Comparison of ENCODE assay signal across 9 mouse cellular contexts in genomic region chr6:54485000-54485399, GRCm38 (mm10). TPM values are rescaled to one million over a fixed set of nuclear protein-coding genes. Genes with fewer than 3 reads are reported as not detected.
DNase-seq lines count a peak whose midpoint lies in the region; ATAC-seq and TF ChIP-seq lines count a peak whose summit lies in the region.
"Had no signal": no experiment of that assay in that cellular context is flagged by ENCODE, and none has a peak within 500 bp of the region (broad histone marks: within the 10 kb centered on the region; RNA-seq: fewer than 3 reads in every experiment).

No protein-coding gene starts in this region.

- H3K4me2 ChIP-seq in liver, embryonic 12.5 days: peak overlapping the region; percentile 61
- H3K4me2 ChIP-seq in liver, postnatal 0 days (ENCODE audit: low read depth, low read length): no peak overlapping the region
- H3K4me2 ChIP-seq in embryonic facial prominence, embryonic 11.5 days (ENCODE audit: low read depth, low read length): peak overlapping the region; percentile 64
- H3K4me2 ChIP-seq in hindbrain, embryonic 14.5 days (replicated peaks): peak overlapping the region; percentile 48
- H3K4me2 ChIP-seq in midbrain, postnatal 0 days (ENCODE audit: low read depth, low read length, poor library complexity, severe bottlenecking): peak overlapping the region; percentile 33; the same call in 1 of the 2 replicates

- no peaks in the 10 kb centered on the region for H3K36me3 ChIP-seq in liver, embryonic 12.5 days
- no peaks in the 10 kb centered on the region for H3K36me3 ChIP-seq in liver, postnatal 0 days (replicated peaks; ENCODE audit: insufficient read depth, low read length)
- H3K36me3 ChIP-seq in embryonic facial prominence, embryonic 11.5 days (replicated peaks; ENCODE audit: control insufficient read depth, insufficient read depth, low read depth, low read length): no peaks in the 10 kb centered on the region
- peaks cover 13% of the 10 kb centered on the region; the same call in 1 of the 2 replicates for H3K36me3 ChIP-seq in hindbrain, embryonic 14.5 days (replicated peaks; ENCODE audit: control insufficient read depth, insufficient read depth)
- no peaks in the 10 kb centered on the region for H3K36me3 ChIP-seq in midbrain, postnatal 0 days (ENCODE audit: insufficient read depth, low read length)

- no peaks in the 10 kb centered on the region for H3K9me3 ChIP-seq in liver, embryonic 12.5 days (replicated peaks)
- no peaks in the 10 kb centered on the region for H3K9me3 ChIP-seq in liver, postnatal 0 days (ENCODE audit: low read length)
- no peaks in the 10 kb centered on the region for H3K9me3 ChIP-seq in embryonic facial prominence, embryonic 11.5 days (replicated peaks; ENCODE audit: control insufficient read depth, low read length)
- H3K9me3 ChIP-seq in hindbrain, embryonic 14.5 days (ENCODE audit: control insufficient read depth, low read length): no peaks in the 10 kb centered on the region
- H3K9me3 ChIP-seq in midbrain, postnatal 0 days (ENCODE audit: low read length): no peaks in the 10 kb centered on the region

- peaks cover 6% of the 10 kb centered on the region; the same call in 1 of the 2 replicates for H3K4me1 ChIP-seq in liver, embryonic 12.5 days
- no peaks in the 10 kb centered on the region for H3K4me1 ChIP-seq in liver, postnatal 0 days (ENCODE audit: insufficient read depth)
- H3K4me1 ChIP-seq in embryonic facial prominence, embryonic 11.5 days (ENCODE audit: control insufficient read depth, insufficient read depth, low read length): no peaks in the 10 kb centered on the region; the same call in 1 of the 2 replicates
- H3K4me1 ChIP-seq in hindbrain, embryonic 14.5 days (replicated peaks; ENCODE audit: control insufficient read depth, insufficient read depth, low read length): peaks cover 9% of the 10 kb centered on the region; the same call in 1 of the 2 replicates
- H3K4me1 ChIP-seq in midbrain, postnatal 0 days (ENCODE audit: insufficient read depth, low read length): no peaks in the 10 kb centered on the region

- peak overlapping the region; percentile 27; the same call in 1 of the 2 replicates for H3K4me3 ChIP-seq in liver, embryonic 12.5 days
- no peak overlapping the region for H3K4me3 ChIP-seq in liver, postnatal 0 days (ENCODE audit: low read depth, low read length)
- peak overlapping the region; percentile 24 for H3K4me3 ChIP-seq in embryonic facial prominence, embryonic 11.5 days (ENCODE audit: low read depth, low read length)
- H3K4me3 ChIP-seq in hindbrain, embryonic 14.5 days (replicated peaks; ENCODE audit: low read length): peak overlapping the region; percentile 18
- H3K4me3 ChIP-seq in midbrain, postnatal 0 days (ENCODE audit: low read depth, low read length): no peak overlapping the region

- DNase-seq in liver, postnatal 0 days: no peak
- no peak for DNase-seq in embryonic facial prominence, embryonic 11.5 days (ENCODE audit: low spot score)
- DNase-seq in hindbrain, embryonic 14.5 days (ENCODE audit: low spot score): no peak
- no peak for DNase-seq in midbrain, postnatal 0 days (ENCODE audit: low spot score)
- DNase-seq in ovary, postnatal 36 days (ENCODE audit: low spot score): no peak
- DNase-seq in adrenal gland, adult 2 months: no peak

- H3K9ac ChIP-seq in liver, embryonic 12.5 days: no peak overlapping the region
- H3K9ac ChIP-seq in liver, postnatal 0 days (replicated peaks): no peak overlapping the region
- no peak overlapping the region for H3K9ac ChIP-seq in embryonic facial prominence, embryonic 11.5 days (replicated peaks; ENCODE audit: low read length)
- H3K9ac ChIP-seq in hindbrain, embryonic 14.5 days: peak overlapping the region; percentile 44; the same call in 1 of the 2 replicates
- no peak overlapping the region for H3K9ac ChIP-seq in midbrain, postnatal 0 days (replicated peaks; ENCODE audit: low read length, poor library complexity, severe bottlenecking)

- H3K27ac ChIP-seq in liver, embryonic 12.5 days: no peak overlapping the region
- no peak overlapping the region for H3K27ac ChIP-seq in liver, postnatal 0 days (ENCODE audit: low read depth)
- no peak overlapping the region for H3K27ac ChIP-seq in embryonic facial prominence, embryonic 11.5 days (replicated peaks; ENCODE audit: low read depth, low read length)
- H3K27ac ChIP-seq in hindbrain, embryonic 14.5 days: no peak overlapping the region
- H3K27ac ChIP-seq in midbrain, postnatal 0 days (ENCODE audit: low read depth, low read length): no peak overlapping the region

- no peak for TF ChIP-seq EP300 in liver, postnatal 0 days (IDR thresholded peaks at IDR 0.05; ENCODE audit: low read depth)

- no peak for TF ChIP-seq CTCF in liver, postnatal 0 days (IDR thresholded peaks at IDR 0.05; ENCODE audit: low read depth)
- peak; percentile 23 for TF ChIP-seq CTCF in midbrain, postnatal 0 days (IDR thresholded peaks at IDR 0.05)

- H3K27me3 ChIP-seq in liver, embryonic 12.5 days (replicated peaks): peaks cover 47% of the 10 kb centered on the region
- 0 out of 2 replicates have a peak, but pooled peaks cover 6% of the 10 kb centered on the region for H3K27me3 ChIP-seq in liver, postnatal 0 days (ENCODE audit: insufficient read depth, low read length)
- no peaks in the 10 kb centered on the region; the same call in 1 of the 2 replicates for H3K27me3 ChIP-seq in embryonic facial prominence, embryonic 11.5 days (ENCODE audit: control insufficient read depth, insufficient read depth, low read length)
- no peaks in the 10 kb centered on the region for H3K27me3 ChIP-seq in hindbrain, embryonic 14.5 days (ENCODE audit: control insufficient read depth, insufficient read depth, low read length)
- no peaks in the 10 kb centered on the region for H3K27me3 ChIP-seq in midbrain, postnatal 0 days (ENCODE audit: insufficient read depth, low read length)

- WGBS in liver, embryonic 12.5 days (ENCODE audit: insufficient replicate concordance): 41% methylated on average over 11 of the region's 12 CpGs
- WGBS in liver, postnatal 0 days (ENCODE audit: insufficient replicate concordance): 50% methylated on average over 8 of the region's 12 CpGs
- 15% methylated on average over 12 of the region's 12 CpGs for WGBS in embryonic facial prominence, embryonic 11.5 days
- whole genome bisulfite sequencing in hindbrain, embryonic 14.5 days: 19% methylated on average over 11 of the region's 12 CpGs
- WGBS in midbrain, postnatal 0 days: 21% methylated on average over 12 of the region's 12 CpGs

- ATAC-seq in liver, embryonic 12.5 days: no peak
- no peak for ATAC-seq in liver, postnatal 0 days
- ATAC-seq in embryonic facial prominence, embryonic 11.5 days (replicated peaks; ENCODE audit: insufficient number of reproducible peaks, low FRiP score, low TSS enrichment, low read depth): peak; percentile 73
- peak; percentile 58 for ATAC-seq in hindbrain, embryonic 14.5 days (ENCODE audit: low FRiP score)
- ATAC-seq in midbrain, postnatal 0 days (ENCODE audit: low FRiP score): peak; percentile 52; the same call in 1 of the 2 replicates
- ATAC-seq in activated CD4-positive, CD25-positive, alpha-beta regulatory T cell, adult 4 months: no peak

RNA-seq across cellular contexts. Expression of gene Wipf3, which starts 55.6 kb away (rescaled TPM):
- polyA plus RNA-seq in liver, embryonic 12.5 days (2016; fragmentation: Nextera tagmentation; extraction: Ambion mirVana): 0.14 and 0.15 TPM in 2 replicates
- polyA plus RNA-seq in liver, postnatal 0 days (2015; fragmentation: Nextera tagmentation; extraction: Ambion mirVana): 0.31 and 0.34 TPM in 2 replicates
- 0.86 and 0.90 TPM in 2 replicates for polyA plus RNA-seq in embryonic facial prominence, embryonic 11.5 days (2014; fragmentation: Nextera tagmentation; extraction: Ambion mirVana)
- 3.3 and 3.5 TPM in 2 replicates for polyA plus RNA-seq in hindbrain, embryonic 14.5 days (2014; fragmentation: Nextera tagmentation; extraction: Ambion mirVana)
- 4.5 and 5.9 TPM in 2 replicates for total RNA-seq in midbrain, postnatal 0 days (2014; rRNA removed)
- polyA plus RNA-seq in midbrain, postnatal 0 days (2015; fragmentation: Nextera tagmentation; extraction: Ambion mirVana): 1.3 and 1.7 TPM in 2 replicates
- not detected for polyA plus RNA-seq in activated CD4-positive, CD25-positive, alpha-beta regulatory T cell, adult 4 months (2017; shearing (Covaris generic))
- total RNA-seq in adrenal gland, adult 2 months (2021): 1 to 10 TPM; 1.3 to 2.0 TPM
- polyA plus RNA-seq in adrenal gland, adult 2 months (2012; rRNA removed): 0.65 and 0.69 TPM in 2 replicates
- total RNA-seq: common myeloid progenitor, adult 5-6 weeks had no signal

Comparison
In these comparisons a context has a peak if more than half of its experiments do, and no peak if none do; other contexts are left out.
1. H3K4me3 ChIP-seq: peak in liver, embryonic 12.5 days (single experiment), embryonic facial prominence, embryonic 11.5 days (single experiment) and hindbrain, embryonic 14.5 days (single experiment); none in liver, postnatal 0 days (single experiment) and midbrain, postnatal 0 days (single experiment).
2. ATAC-seq: peak in embryonic facial prominence, embryonic 11.5 days (single experiment), hindbrain, embryonic 14.5 days (single experiment) and midbrain, postnatal 0 days (single experiment); none in liver, embryonic 12.5 days (single experiment), liver, postnatal 0 days (single experiment) and activated CD4-positive, CD25-positive, alpha-beta regulatory T cell, adult 4 months (single experiment).